Comparison of ENCODE assay signal across 8 mouse cellular contexts in the genomic region with DNA sequence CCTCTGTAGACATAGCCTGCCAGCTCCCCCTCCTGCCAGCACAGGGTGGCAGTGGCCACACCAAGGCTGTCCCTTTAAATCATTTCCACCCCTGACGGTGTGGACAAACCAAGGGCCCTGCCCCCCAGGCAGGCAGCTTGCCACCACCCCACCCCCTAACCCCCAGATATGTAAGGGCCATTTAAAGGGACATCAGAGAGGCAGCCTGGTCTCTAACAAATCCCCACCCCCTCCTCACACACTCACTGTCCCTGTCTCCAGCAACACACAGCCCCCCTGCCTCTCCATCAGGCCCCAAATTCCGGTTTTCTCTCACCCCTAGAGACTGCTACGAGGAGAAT. TPM values are rescaled to one million over a fixed set of nuclear protein-coding genes. Genes with fewer than 3 reads are reported as not detected.
DNase-seq lines count a peak whose midpoint lies in the region; ATAC-seq and TF ChIP-seq lines count a peak whose summit lies in the region.

No protein-coding gene starts in this region.

- in situ Hi-C loops in Patski (cut with MboI; ENCODE audit: low pct_unique_long_range_greater_than_20kb) = loop anchor here (25.0 kb wide), 1 partner anchor 572 kb away; a partner anchor contains a TSS

- no peak for ATAC-seq in frontal cortex, adult (ENCODE audit: low TSS enrichment)
- ATAC-seq in Patski = peak; percentile 24
- ATAC-seq in embryonic facial prominence, embryonic 15.5 days (ENCODE audit: insufficient number of reproducible peaks, low FRiP score, low TSS enrichment, low read depth) = no peak
- ATAC-seq in midbrain, embryonic 12.5 days (ENCODE audit: low FRiP score, low read depth) = no peak; the same call in 1 of the 2 replicates

- H3K9ac ChIP-seq in embryonic facial prominence, embryonic 15.5 days = peak overlapping the region; percentile 69
- H3K9ac ChIP-seq in midbrain, embryonic 12.5 days (replicated peaks) = peak overlapping the region; percentile 96

- peak overlapping the region; percentile 68 for H3K4me3 ChIP-seq in embryonic facial prominence, embryonic 15.5 days (replicated peaks)
- peak overlapping the region; percentile 64 for H3K4me3 ChIP-seq in midbrain, embryonic 12.5 days

- peaks cover 81% of the 10 kb centered on the region for H3K4me1 ChIP-seq in embryonic facial prominence, embryonic 15.5 days
- peaks cover 71% of the 10 kb centered on the region for H3K4me1 ChIP-seq in midbrain, embryonic 12.5 days

- peak overlapping the region; percentile 98 for H3K27ac ChIP-seq in embryonic facial prominence, embryonic 15.5 days (replicated peaks)
- H3K27ac ChIP-seq in midbrain, embryonic 12.5 days (replicated peaks) = peak overlapping the region; percentile 98

- POLR2A ChIA-PET in Patski (lab: Charles Lee) = interaction anchor here (0.8 to 0.9 kb wide), 2 partner anchors 18 to 20 kb away, joined by 4 read pairs; a partner anchor contains a TSS

- 0 out of 2 replicates have a peak, but pooled peaks cover 7% of the 10 kb centered on the region for H3K36me3 ChIP-seq in embryonic facial prominence, embryonic 15.5 days
- peaks cover 10% of the 10 kb centered on the region for H3K36me3 ChIP-seq in midbrain, embryonic 12.5 days

- CTCF ChIA-PET in Patski (lab: Charles Lee) = no interaction called here

- intact Hi-C loops in heart, postnatal 10 days (cut with DNase I) = loop anchor here (10.0 kb wide), 1 partner anchor 320 kb away; a partner anchor contains a TSS

- H3K27me3 ChIP-seq in Patski = no peaks in the 10 kb centered on the region
- no peaks in the 10 kb centered on the region for H3K27me3 ChIP-seq in embryonic facial prominence, embryonic 15.5 days
- H3K27me3 ChIP-seq in midbrain, embryonic 12.5 days = peaks cover 8% of the 10 kb centered on the region

- 0% methylated on average over 3 of the region's 3 CpGs for WGBS in embryonic facial prominence, embryonic 15.5 days
- WGBS in midbrain, embryonic 12.5 days = 2% methylated on average over 3 of the region's 3 CpGs

- peak; percentile 61 to 76 for DNase-seq in frontal cortex, postnatal 10 days (ENCODE audit: low spot score in 2 of 2)
- no peak for DNase-seq in Patski (ENCODE audit: low read depth, low spot score)
- DNase-seq in heart, postnatal 10 days = peak; percentile 81 to 83
- DNase-seq in kidney, postnatal 25 days = peak; percentile 71 to 92
- no peak for DNase-seq in B cell, adult 2 months

- no peak for TF ChIP-seq CTCF in Patski (IDR thresholded peaks at IDR 0.05)

- peak overlapping the region; percentile 94 for H3K4me2 ChIP-seq in embryonic facial prominence, embryonic 15.5 days (replicated peaks)
- peak overlapping the region; percentile 98 for H3K4me2 ChIP-seq in midbrain, embryonic 12.5 days (replicated peaks)

- no peaks in the 10 kb centered on the region for H3K9me3 ChIP-seq in embryonic facial prominence, embryonic 15.5 days (replicated peaks)
- no peaks in the 10 kb centered on the region for H3K9me3 ChIP-seq in midbrain, embryonic 12.5 days

RNA-seq across cellular contexts. Expression of a gene that starts 1.8 kb away (rescaled TPM):
- polyA plus RNA-seq in Patski (2021) = 26.6 TPM
- polyA plus RNA-seq in embryonic facial prominence, embryonic 15.5 days (2015; fragmentation: Nextera tagmentation; extraction: Ambion mirVana) = 35.5 and 37.2 TPM in 2 replicates
- total RNA-seq in heart, postnatal 10 days (2021) = 10 to 100 TPM; 48.3 to 52.2 TPM
- 48.7 and 50.7 TPM in 2 replicates for polyA plus RNA-seq in midbrain, embryonic 12.5 days (2016; fragmentation: Nextera tagmentation; extraction: Ambion mirVana)

RNA-seq across cellular contexts. Expression of a gene that starts 17.3 kb away (rescaled TPM):
- 0.18 TPM for polyA plus RNA-seq in Patski (2021)
- 19.5 and 20.0 TPM in 2 replicates for polyA plus RNA-seq in embryonic facial prominence, embryonic 15.5 days (2015; fragmentation: Nextera tagmentation; extraction: Ambion mirVana)
- total RNA-seq in heart, postnatal 10 days (2021) = 10 to 100 TPM; 53.3 to 54.0 TPM
- polyA plus RNA-seq in midbrain, embryonic 12.5 days (2016; fragmentation: Nextera tagmentation; extraction: Ambion mirVana) = 11.4 and 12.1 TPM in 2 replicates

RNA-seq across cellular contexts. Expression of a gene that starts 19.9 kb away (rescaled TPM):
- polyA plus RNA-seq in Patski (2021) = 28.1 TPM
- polyA plus RNA-seq in embryonic facial prominence, embryonic 15.5 days (2015; fragmentation: Nextera tagmentation; extraction: Ambion mirVana) = 32.6 and 40.9 TPM in 2 replicates
- total RNA-seq in heart, postnatal 10 days (2021) = 10 to 100 TPM; 27.5 to 30.2 TPM
- polyA plus RNA-seq in midbrain, embryonic 12.5 days (2016; fragmentation: Nextera tagmentation; extraction: Ambion mirVana) = 52.9 and 53.8 TPM in 2 replicates

RNA-seq across cellular contexts. Expression of a gene that starts 20.0 kb away (rescaled TPM):
- polyA plus RNA-seq in Patski (2021) = 128 TPM
- polyA plus RNA-seq in embryonic facial prominence, embryonic 15.5 days (2015; fragmentation: Nextera tagmentation; extraction: Ambion mirVana) = 150 and 158 TPM in 2 replicates
- total RNA-seq in heart, postnatal 10 days (2021) = 10 to 100 TPM; 94.1 to 95.0 TPM
- 98.9 and 105 TPM in 2 replicates for polyA plus RNA-seq in midbrain, embryonic 12.5 days (2016; fragmentation: Nextera tagmentation; extraction: Ambion mirVana)

RNA-seq across cellular contexts. Expression of a gene that starts 46.1 kb away (rescaled TPM):
- 295 TPM for polyA plus RNA-seq in Patski (2021)
- 88.3 and 91.8 TPM in 2 replicates for polyA plus RNA-seq in embryonic facial prominence, embryonic 15.5 days (2015; fragmentation: Nextera tagmentation; extraction: Ambion mirVana)
- total RNA-seq in heart, postnatal 10 days (2021) = 10 to 100 TPM; 62.0 to 66.7 TPM
- polyA plus RNA-seq in midbrain, embryonic 12.5 days (2016; fragmentation: Nextera tagmentation; extraction: Ambion mirVana) = 78.7 and 88.5 TPM in 2 replicates

Comparison
In these comparisons a context has a peak if more than half of its experiments do, and no peak if none do; other contexts are left out.
1. DNase-seq: peak in frontal cortex, postnatal 10 days (2 of 2), heart, postnatal 10 days (2 of 2) and kidney, postnatal 25 days (2 of 2); none in Patski (single experiment) and B cell, adult 2 months (0 of 2).
2. RNA of a gene that starts 17.3 kb away (polyA plus RNA-seq): 19.5 to 20.0 TPM in embryonic facial prominence, embryonic 15.5 days and 11.4 to 12.1 TPM in midbrain, embryonic 12.5 days; 0.18 TPM in Patski (single experiment); every median in the first group is over 10 times any median in the second.